Mouse (Mus musculus) frontal cortex, adult 2 months (tissue): ENCODE results near the gene Pus1. TPM values are rescaled to one million over a fixed set of nuclear protein-coding genes. Genes with fewer than 3 reads are reported as not detected.
"Not testable (repeated sequence)": the region's sequence is repeated elsewhere in the genome, so short reads cannot be mapped to it uniquely, and the experiment has no call there.

Source experiments
- DNase-seq, 2 experiments: peaks; one replicate each; pipeline ENCODE4 v3.0.0; 2022; ENCODE audit warnings: low spot score in 1 of 2; ENCODE audit errors: extremely low spot score in 1 of 2
- polyA plus RNA-seq: library from polyadenylated mRNA; depleted of rRNA; stranded (reverse); fragments of >200 nt; gene quantifications from 2 replicates; pipeline ENCODE4 v1.2.3, GENCODE M21; 2012

Gene Pus1
- polyA plus RNA-seq, 1 experiment: 21.0 TPM

- DNase-seq: no peak
Measured at GRCm38 (mm10) chr5:110783150-110783549, 2.7 kb upstream of the Pus1 start.

DNA sequence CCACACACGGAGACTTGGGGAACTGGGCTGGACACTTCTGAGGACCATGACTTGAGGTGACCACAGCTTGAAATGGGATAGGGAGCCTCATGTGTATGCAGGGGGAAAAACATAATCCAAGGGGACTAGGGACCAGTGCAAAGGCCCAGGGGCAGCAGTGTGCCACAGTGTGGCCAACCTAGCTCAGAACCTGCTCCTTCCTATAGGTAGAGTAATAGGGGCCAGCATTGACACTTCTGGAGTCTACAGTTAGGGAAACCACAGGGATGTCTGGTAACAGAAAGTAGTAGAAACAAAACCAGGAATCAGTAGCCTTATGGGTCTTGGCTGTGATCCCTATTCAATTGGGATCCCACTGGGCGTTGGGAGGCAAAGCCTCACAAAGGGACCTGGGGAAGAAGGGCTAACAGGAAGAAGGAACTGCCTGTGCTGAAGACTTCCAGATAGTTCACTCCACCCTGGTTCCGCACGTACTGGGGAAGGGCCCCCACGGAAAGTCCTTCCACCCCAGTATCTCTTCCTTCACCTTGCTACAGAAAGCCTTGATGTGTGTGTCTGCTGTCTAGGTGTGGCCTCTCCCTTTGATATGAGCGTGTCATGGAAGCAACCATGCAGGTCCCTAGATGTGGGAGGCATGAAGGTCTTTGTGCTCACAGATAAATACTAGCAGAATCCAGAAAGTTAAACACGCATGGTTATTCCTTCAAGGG, 1.2 kb upstream of the Pus1 start:
- no peak for DNase-seq

GRCm38 (mm10) chr5:110780761-110781528, 486 bp upstream of the Pus1 start:
- peak in 1 of 2 experiments; percentile 51 for DNase-seq

DNA sequence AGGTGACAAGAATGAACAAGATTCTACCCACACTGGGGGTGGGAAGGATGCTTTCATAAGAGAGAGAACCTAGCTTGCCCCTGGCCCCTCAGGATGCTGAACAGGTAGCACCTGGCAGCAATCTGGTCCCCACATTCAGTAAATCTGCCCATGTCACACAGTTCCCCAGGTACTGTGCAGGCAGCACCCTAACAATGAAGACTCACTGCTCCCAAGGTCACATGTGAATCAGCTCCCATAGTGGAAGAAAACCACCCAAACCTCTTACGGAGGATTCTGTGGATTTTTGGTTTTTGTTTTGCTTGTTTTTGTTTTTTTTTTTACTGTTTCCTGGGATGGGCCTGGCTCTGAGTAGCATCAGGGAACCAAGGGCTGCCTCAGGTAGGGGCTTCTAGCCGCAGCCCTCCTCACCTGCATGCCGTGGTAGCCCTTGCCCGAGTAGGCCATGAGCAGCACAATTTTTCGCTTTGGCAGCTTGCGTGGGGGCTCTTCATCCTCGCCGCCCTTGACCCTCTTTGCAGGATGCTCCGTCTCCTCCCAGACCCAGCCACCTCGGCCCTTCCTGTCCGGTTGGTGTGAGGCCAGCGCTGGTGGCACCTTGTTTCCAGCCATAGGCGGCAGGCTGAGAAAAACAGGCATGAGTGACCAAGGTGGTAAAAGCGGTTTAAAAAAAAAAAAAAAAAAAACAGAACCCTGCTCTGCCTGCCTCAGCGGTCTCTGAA, 1.0 kb downstream of the Pus1 start:
- DNase-seq: no peak

GRCm38 (mm10) chr5:110778263-110778662, 2.2 kb downstream of the Pus1 start:
- DNase-seq: no peak

DNA sequence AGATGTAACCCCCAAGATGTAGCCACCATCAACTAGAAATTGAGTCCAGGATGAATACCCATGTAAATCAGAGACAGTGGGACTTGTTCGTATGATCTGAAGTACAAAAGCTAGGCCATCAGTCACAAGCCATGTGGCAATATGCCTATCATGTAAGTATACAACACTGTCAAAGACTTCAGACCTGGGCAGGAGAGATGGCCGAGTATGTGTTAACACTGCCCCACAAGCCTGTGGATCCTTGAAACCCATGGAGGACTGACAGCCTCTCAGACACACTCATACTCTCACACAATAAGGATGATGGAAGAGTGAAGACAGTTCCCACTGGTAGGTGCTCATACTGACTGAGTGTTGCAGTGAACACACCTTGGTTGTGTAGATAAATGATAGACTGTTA, 4.3 kb downstream of the Pus1 start:
- no peak for DNase-seq

DNA sequence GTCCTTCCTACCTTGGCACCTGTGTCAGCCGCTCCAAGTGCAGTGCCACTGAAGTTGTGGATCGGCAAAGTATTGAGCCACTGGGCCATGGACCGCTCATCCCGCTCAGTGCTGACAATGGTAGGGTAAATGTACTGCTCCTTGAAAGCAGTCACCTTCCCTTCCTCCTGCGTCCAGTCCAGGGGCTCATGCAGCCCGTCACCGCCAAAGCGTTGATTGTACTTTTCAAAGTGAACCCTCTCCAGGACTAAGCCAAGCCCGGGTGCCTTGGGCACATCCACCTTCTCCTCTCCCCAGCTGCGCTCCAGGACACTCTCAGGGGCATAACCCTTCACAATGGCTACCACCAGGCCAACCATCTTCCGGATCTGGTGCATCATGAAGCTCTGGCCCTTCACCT, 5.9 kb downstream of the Pus1 start:
- DNase-seq: no peak

DNA sequence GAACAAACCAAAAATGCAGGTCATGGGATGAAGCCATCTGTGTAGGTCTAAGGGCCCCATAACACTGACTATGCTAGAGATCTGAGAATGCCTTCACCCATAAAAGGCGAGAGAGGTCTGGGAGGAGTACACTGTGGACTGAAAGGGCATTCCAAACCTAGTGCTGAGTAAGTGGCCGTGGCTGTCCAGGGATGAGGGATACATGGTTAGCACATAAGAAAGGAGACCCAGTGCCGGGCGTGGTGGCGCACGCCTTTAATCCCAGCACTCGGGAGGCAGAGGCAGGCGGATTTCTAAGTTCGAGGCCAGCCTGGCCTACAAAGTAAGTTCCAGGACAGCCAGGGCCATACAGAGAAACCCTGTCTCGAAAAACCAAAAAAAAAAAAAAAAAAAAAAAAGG, 7.5 kb downstream of the Pus1 start:
- not testable (repeated sequence) for DNase-seq

DNA sequence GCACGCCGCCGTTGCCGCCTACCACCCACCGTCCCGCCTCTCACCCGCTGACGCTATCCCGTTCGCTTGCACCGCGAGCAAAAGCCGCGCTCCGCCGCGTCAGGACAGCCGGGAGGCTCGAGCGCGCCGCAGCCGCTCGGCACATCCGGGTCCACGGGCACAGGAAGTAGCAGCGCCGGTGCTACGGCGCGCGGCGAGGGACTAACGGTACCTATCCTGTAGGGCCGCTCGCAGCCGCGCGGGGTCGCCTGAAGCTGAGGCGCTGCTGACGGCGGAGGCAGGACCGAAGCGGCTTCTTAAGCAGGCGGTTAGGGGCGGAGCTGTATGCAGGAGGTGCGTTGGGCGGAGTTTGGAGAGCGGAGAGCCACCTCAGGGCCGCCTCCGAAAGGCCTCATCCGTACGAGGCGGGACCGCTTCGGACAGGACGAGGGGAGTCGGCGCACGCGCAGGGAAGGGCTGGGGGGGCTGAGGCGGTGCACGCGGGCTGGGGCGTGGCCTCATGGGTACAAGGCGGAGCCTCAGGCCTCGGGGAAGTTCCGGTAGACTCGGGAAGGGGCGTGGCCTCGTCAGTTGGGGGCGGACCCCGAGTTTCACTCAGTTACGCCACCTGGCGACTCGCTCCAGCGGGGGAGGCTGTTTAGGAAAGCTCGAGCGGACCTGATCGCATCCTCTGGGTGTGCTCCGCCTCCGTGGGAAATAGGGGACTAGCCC, 9.9 kb downstream of the Pus1 start, which contains the start of gene Ep400:
TSS of gene Ep400 (minus strand) at position 270 of the 711 bp plus-strand sequence.
- peak; percentile 99 to 100 for DNase-seq

DNA sequence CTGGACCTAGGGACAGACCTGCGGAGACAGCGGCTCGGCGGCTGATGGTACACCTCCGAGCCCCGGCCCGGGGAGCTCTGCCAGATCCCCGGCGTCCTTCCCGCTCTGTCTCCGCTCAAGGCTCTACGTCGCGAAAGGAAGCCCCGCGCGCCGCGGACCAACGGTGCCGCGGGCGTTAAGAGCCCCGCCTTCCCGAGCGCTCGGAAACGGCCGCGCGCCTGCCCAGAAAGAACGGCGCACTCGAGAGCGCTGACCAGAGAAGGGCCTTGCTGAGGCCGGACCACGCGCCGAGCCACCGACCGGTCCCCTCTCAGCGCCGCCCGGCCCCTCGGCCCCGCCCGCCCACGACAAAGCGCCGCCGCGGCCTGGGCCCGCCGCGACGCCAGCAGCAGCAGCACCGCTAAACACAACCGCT, 10.4 kb downstream of the Pus1 start:
- DNase-seq: peak in 1 of 2 experiments; percentile 25

GRCm38 (mm10) chr5:110769272-110769671, 11.2 kb downstream of the Pus1 start:
- no peak for DNase-seq

DNA sequence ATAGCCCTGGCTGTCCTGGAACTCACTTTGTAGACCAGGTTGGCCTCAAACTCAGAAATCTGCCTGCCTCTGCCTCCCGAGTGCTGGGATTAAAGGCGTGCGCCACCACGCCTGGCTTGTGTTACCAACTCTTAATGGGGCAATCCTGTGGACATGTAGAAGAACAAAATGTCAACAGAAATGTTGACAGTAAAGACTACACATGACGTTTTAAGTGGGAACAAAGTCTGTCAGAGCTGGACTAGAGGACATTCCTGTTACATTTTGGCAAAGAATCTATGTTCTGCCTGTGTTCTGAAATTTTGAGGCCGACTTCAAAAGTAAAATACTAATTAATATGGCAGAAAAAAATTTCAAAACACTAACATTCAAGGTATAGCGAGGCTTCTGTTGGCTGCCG, 16.6 kb downstream of the Pus1 start:
- no peak for DNase-seq

GRCm38 (mm10) chr5:110745021-110745420, 35.4 kb downstream of the Pus1 start:
- DNase-seq: no peak

DNA sequence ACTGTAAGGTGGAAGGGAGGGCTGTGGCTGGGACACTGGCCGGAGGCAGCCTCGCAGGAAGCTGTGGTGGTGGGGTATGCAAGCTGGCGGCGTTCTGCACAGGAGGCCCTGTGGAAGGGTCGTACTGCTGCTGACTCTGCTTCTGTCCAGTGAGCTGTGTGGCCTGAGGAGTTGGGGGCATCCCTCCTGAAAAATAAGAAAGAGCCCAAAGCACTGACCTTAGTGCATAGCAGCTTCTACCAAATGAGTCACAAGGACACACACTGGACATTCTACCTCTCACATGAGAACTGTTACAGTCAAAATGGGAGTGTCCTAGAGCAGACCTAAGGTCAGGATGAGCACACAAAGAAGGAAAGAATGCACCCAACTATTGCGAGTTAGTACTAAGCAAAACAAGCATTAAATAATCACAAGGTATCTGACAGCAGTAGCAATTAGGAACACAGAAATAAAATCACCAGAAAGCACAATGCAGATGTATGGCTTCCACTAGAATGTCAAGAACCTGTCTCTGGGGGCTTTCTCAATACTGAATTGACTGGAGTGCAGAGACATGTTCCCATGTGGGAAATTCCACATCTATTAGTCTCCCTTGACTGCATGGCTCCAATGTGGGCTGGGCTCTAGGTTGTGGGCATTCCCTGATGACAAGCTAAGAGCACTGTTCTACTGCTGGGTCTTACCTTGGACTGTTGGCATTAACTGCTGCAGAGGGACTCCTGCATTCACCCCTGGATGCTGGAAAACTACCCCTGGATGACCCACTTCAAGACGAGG, 40.8 kb downstream of the Pus1 start:
- DNase-seq: no peak

DNA sequence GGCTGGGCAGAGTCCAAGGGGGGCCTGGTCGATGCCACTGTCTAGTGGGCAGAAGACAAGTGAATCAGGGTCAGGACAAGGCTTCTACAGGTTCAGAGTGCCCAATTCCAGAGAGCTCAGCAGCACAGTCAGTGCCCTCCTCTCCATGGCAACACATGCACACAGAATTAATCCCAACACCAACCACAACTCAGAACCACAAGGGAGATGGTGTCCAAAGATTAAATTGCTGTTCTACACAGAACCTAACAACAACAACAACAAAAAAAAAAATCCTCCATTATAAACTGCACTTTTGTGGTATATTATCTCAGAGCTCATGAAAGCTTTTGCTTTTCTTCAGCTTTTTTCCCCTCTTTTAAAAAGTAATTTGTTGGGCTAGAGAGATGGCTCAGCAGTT, 44.9 kb downstream of the Pus1 start:
- DNase-seq: no peak

- DNase-seq: peak in 1 of 2 experiments; percentile 19
Measured at GRCm38 (mm10) chr5:110733231-110733823, 47.1 kb downstream of the Pus1 start.

DNA sequence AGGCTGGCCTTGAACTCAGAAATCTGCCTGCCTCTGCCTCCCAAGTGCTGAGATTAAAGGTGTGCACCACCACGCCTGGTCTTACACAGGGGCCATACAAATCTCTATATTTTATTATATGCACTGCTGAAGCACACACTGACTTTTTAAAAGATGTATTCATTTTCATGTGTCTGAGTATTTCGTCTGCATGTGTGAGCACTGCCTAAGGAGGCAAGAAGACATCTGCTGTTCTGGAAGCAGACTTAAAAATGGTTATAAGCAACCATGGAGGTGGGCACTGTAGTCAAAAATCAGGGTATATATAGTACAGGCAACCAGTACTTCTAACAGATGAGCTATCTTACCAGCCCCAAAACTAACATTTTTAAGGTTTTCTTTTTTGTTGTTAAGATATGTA, 49.2 kb downstream of the Pus1 start:
- peak in 1 of 2 experiments; percentile 11 for DNase-seq

DNA sequence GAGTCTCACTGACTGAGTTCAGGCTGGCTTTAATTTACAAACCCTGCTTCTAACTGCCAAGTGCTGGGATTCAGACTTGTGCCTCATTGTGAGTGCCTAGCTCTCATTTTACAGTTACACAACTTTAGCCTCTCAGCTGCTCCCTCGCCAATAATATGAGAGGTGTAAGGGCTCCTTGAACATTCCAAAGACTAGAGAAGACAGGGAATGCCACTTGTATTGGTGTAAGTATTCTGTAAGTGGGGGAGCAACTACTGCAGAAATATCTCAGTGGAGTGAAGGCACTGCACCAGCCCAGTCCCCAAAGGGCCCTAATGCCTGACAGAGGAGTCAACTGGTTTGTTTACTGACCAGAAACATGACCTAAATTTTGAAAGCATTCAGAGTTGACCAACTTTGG, 52.6 kb downstream of the Pus1 start:
- DNase-seq: no peak
